Comparison of ENCODE assay signal across 26 mouse cellular contexts in the genomic region with DNA sequence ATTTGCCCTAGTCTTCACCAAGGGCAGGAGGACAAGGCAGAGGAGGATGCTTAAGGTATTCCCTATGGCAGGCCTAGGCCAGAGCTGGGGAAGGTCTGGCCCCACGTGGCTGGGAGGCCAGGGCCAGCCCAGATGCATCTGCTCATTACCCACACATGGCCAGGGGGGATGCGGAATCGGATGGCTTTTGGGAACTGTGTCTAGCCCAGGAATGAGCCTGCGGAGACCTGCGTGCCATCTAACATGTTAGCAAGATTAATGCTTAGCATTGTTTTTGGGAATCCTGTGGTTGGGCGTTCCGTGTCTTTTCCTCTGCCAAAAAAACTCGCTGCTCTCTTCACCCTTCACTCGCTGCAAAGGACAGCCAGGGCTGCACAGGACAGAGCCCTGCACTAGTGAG. TPM values are rescaled to one million over a fixed set of nuclear protein-coding genes. Genes with fewer than 3 reads are reported as not detected.
DNase-seq lines count a peak whose midpoint lies in the region; ATAC-seq and TF ChIP-seq lines count a peak whose summit lies in the region.
"Had no signal": no experiment of that assay in that cellular context is flagged by ENCODE, and none has a peak within 500 bp of the region (broad histone marks: within the 10 kb centered on the region; RNA-seq: fewer than 3 reads in every experiment).

No protein-coding gene starts in this region.

- no peak overlapping the region for H3K27ac ChIP-seq in intestine, embryonic 14.5 days (ENCODE audit: low read depth)
- H3K27ac ChIP-seq in intestine, embryonic 16.5 days (ENCODE audit: low read length), result no peak overlapping the region
- H3K27ac ChIP-seq in midbrain, embryonic 14.5 days (replicated peaks; ENCODE audit: low read depth, low read length), result no peak overlapping the region
- H3K27ac ChIP-seq in midbrain, postnatal 0 days (ENCODE audit: low read depth, low read length), result no peak overlapping the region
- peak overlapping the region; percentile 77 for H3K27ac ChIP-seq in embryonic facial prominence, embryonic 13.5 days
- H3K27ac ChIP-seq in limb, embryonic 10.5 days, result 0 out of 2 replicates have a peak overlapping the region, but pooled peaks have one; percentile 4
- H3K27ac ChIP-seq: forebrain, embryonic 12.5 days; forebrain, embryonic 15.5 days; heart, adult 2 months; heart, embryonic 10.5 days; heart, embryonic 13.5 days; hindbrain, embryonic 15.5 days; intestine, embryonic 15.5 days had no signal

- DNase-seq in intestine, embryonic 14.5 days (ENCODE audit: low spot score), result no peak
- DNase-seq in midbrain, embryonic 14.5 days, result no peak
- no peak for DNase-seq in midbrain, postnatal 0 days (ENCODE audit: low spot score)
- no peak for DNase-seq in limb, embryonic 10.5 days (ENCODE audit: low spot score)
- DNase-seq in layer of hippocampus, postnatal 10 days (ENCODE audit: low spot score in 2 of 2), result no peak
- no peak for DNase-seq in adrenal gland, adult 2 months
- DNase-seq: adrenal gland, postnatal 10 days; adrenal gland, postnatal 36 days; cerebellum, adult 18-20 months; cerebellum, adult 9-10 months; cerebellum, postnatal 14 days; gastrocnemius, postnatal 25 days; heart, adult 2 months; heart, postnatal 14 days; heart, postnatal 4 days had no signal

- no peaks in the 10 kb centered on the region for H3K4me1 ChIP-seq in intestine, embryonic 14.5 days (replicated peaks; ENCODE audit: control insufficient read depth, insufficient read depth, low read length)
- no peaks in the 10 kb centered on the region for H3K4me1 ChIP-seq in intestine, embryonic 16.5 days (ENCODE audit: control insufficient read depth, insufficient read depth, low read length)
- H3K4me1 ChIP-seq in midbrain, embryonic 14.5 days (ENCODE audit: control insufficient read depth, insufficient read depth, low read length), result no peaks in the 10 kb centered on the region
- H3K4me1 ChIP-seq in midbrain, postnatal 0 days (ENCODE audit: insufficient read depth, low read length), result no peaks in the 10 kb centered on the region; the same call in 1 of the 2 replicates
- H3K4me1 ChIP-seq in embryonic facial prominence, embryonic 13.5 days, result peaks cover 44% of the 10 kb centered on the region
- peaks cover 13% of the 10 kb centered on the region for H3K4me1 ChIP-seq in limb, embryonic 10.5 days
- H3K4me1 ChIP-seq: forebrain, embryonic 12.5 days; heart, embryonic 13.5 days; intestine, embryonic 15.5 days had no signal

- no peak for TF ChIP-seq CTCF in midbrain, postnatal 0 days (IDR thresholded peaks at IDR 0.05)

- H3K9ac ChIP-seq in intestine, embryonic 14.5 days (ENCODE audit: low read length), result no peak overlapping the region
- H3K9ac ChIP-seq in intestine, embryonic 16.5 days (ENCODE audit: low read depth, low read length), result no peak overlapping the region
- H3K9ac ChIP-seq in midbrain, embryonic 14.5 days (replicated peaks; ENCODE audit: low read length), result 0 out of 2 replicates have a peak overlapping the region, but pooled peaks have one; percentile 20
- no peak overlapping the region for H3K9ac ChIP-seq in midbrain, postnatal 0 days (replicated peaks; ENCODE audit: low read length, poor library complexity, severe bottlenecking)
- H3K9ac ChIP-seq in embryonic facial prominence, embryonic 13.5 days, result 0 out of 2 replicates have a peak overlapping the region, but pooled peaks have one; percentile 36
- H3K9ac ChIP-seq: forebrain, embryonic 12.5 days; forebrain, embryonic 15.5 days; heart, embryonic 13.5 days; hindbrain, embryonic 15.5 days; intestine, embryonic 15.5 days had no signal

- 0 out of 2 replicates have a peak, but pooled peaks have one; percentile 42 for ATAC-seq in intestine, embryonic 14.5 days (replicated peaks; ENCODE audit: low FRiP score, low TSS enrichment, low read depth)
- ATAC-seq in intestine, embryonic 16.5 days, result no peak
- no peak for ATAC-seq in midbrain, embryonic 14.5 days (ENCODE audit: low FRiP score, low TSS enrichment)
- no peak for ATAC-seq in midbrain, postnatal 0 days (ENCODE audit: low FRiP score)
- no peak for ATAC-seq in embryonic facial prominence, embryonic 13.5 days (ENCODE audit: insufficient number of reproducible peaks, insufficient read depth, low FRiP score, low TSS enrichment, low read depth)
- ATAC-seq: activated CD4-positive, CD25-positive, alpha-beta regulatory T cell, adult 4 months; CD4-positive, CD25-positive, alpha-beta regulatory T cell, adult 4 months; intestine, embryonic 15.5 days had no signal

- no peak overlapping the region for H3K4me2 ChIP-seq in intestine, embryonic 14.5 days (ENCODE audit: low read length)
- no peak overlapping the region for H3K4me2 ChIP-seq in intestine, embryonic 16.5 days (ENCODE audit: low read depth, low read length)
- no peak overlapping the region for H3K4me2 ChIP-seq in midbrain, embryonic 14.5 days (ENCODE audit: low read length)
- no peak overlapping the region for H3K4me2 ChIP-seq in midbrain, postnatal 0 days (ENCODE audit: low read depth, low read length, poor library complexity, severe bottlenecking)
- H3K4me2 ChIP-seq in embryonic facial prominence, embryonic 13.5 days, result 0 out of 2 replicates have a peak overlapping the region, but pooled peaks have one; percentile 7
- H3K4me2 ChIP-seq: forebrain, embryonic 12.5 days; forebrain, embryonic 15.5 days; heart, embryonic 13.5 days; hindbrain, embryonic 15.5 days; intestine, embryonic 15.5 days had no signal

- no peaks in the 10 kb centered on the region for H3K27me3 ChIP-seq in intestine, embryonic 14.5 days (replicated peaks; ENCODE audit: control insufficient read depth, insufficient read depth, low read length)
- H3K27me3 ChIP-seq in intestine, embryonic 16.5 days (replicated peaks; ENCODE audit: control insufficient read depth, insufficient read depth, low read length), result no peaks in the 10 kb centered on the region
- H3K27me3 ChIP-seq in midbrain, embryonic 14.5 days (ENCODE audit: control insufficient read depth, insufficient read depth, low read length), result no peaks in the 10 kb centered on the region
- no peaks in the 10 kb centered on the region for H3K27me3 ChIP-seq in midbrain, postnatal 0 days (ENCODE audit: insufficient read depth, low read length)
- H3K27me3 ChIP-seq in embryonic facial prominence, embryonic 13.5 days, result peaks cover 27% of the 10 kb centered on the region
- H3K27me3 ChIP-seq in limb, embryonic 10.5 days (ENCODE audit: low read depth, poor library complexity, severe bottlenecking), result peaks cover 79% of the 10 kb centered on the region
- H3K27me3 ChIP-seq: intestine, embryonic 15.5 days had no signal

- 79% methylated on average over 9 of the region's 9 CpGs for WGBS in intestine, embryonic 14.5 days
- 67% methylated on average over 9 of the region's 9 CpGs for WGBS in intestine, embryonic 16.5 days
- WGBS in midbrain, embryonic 14.5 days, result 68% methylated on average over 9 of the region's 9 CpGs
- 63% methylated on average over 9 of the region's 9 CpGs for WGBS in midbrain, postnatal 0 days
- 26% methylated on average over 9 of the region's 9 CpGs for WGBS in embryonic facial prominence, embryonic 13.5 days
- WGBS in limb, embryonic 10.5 days, result 73% methylated on average over 9 of the region's 9 CpGs

- no peaks in the 10 kb centered on the region for H3K9me3 ChIP-seq in intestine, embryonic 14.5 days (ENCODE audit: control insufficient read depth, low read length)
- no peaks in the 10 kb centered on the region for H3K9me3 ChIP-seq in intestine, embryonic 16.5 days (ENCODE audit: control insufficient read depth, low read length)
- no peaks in the 10 kb centered on the region for H3K9me3 ChIP-seq in midbrain, embryonic 14.5 days (ENCODE audit: control insufficient read depth, low read length)
- H3K9me3 ChIP-seq in midbrain, postnatal 0 days (ENCODE audit: low read length), result no peaks in the 10 kb centered on the region
- no peaks in the 10 kb centered on the region for H3K9me3 ChIP-seq in embryonic facial prominence, embryonic 13.5 days
- H3K9me3 ChIP-seq in limb, embryonic 10.5 days (replicated peaks), result no peaks in the 10 kb centered on the region
- H3K9me3 ChIP-seq: forebrain, embryonic 12.5 days; forebrain, embryonic 15.5 days; heart, embryonic 10.5 days; hindbrain, embryonic 15.5 days; intestine, embryonic 15.5 days had no signal

- no peak overlapping the region for H3K4me3 ChIP-seq in intestine, embryonic 14.5 days (ENCODE audit: low read depth, low read length)
- H3K4me3 ChIP-seq in intestine, embryonic 16.5 days (ENCODE audit: low read length), result no peak overlapping the region
- H3K4me3 ChIP-seq in midbrain, embryonic 14.5 days (replicated peaks; ENCODE audit: low read depth, low read length), result no peak overlapping the region
- H3K4me3 ChIP-seq in midbrain, postnatal 0 days (ENCODE audit: low read depth, low read length), result no peak overlapping the region
- no peak overlapping the region for H3K4me3 ChIP-seq in embryonic facial prominence, embryonic 13.5 days
- H3K4me3 ChIP-seq in limb, embryonic 10.5 days, result no peak overlapping the region
- H3K4me3 ChIP-seq: forebrain, embryonic 12.5 days; forebrain, embryonic 15.5 days; heart, adult 2 months; heart, embryonic 10.5 days; heart, embryonic 13.5 days; hindbrain, embryonic 15.5 days; intestine, embryonic 15.5 days had no signal

- H3K36me3 ChIP-seq in intestine, embryonic 14.5 days (ENCODE audit: control insufficient read depth, insufficient read depth, low read length), result peaks cover 43% of the 10 kb centered on the region
- peaks cover 4% of the 10 kb centered on the region; the same call in 1 of the 2 replicates for H3K36me3 ChIP-seq in intestine, embryonic 16.5 days (ENCODE audit: control insufficient read depth, insufficient read depth, low read length)
- no peaks in the 10 kb centered on the region for H3K36me3 ChIP-seq in midbrain, embryonic 14.5 days (ENCODE audit: control insufficient read depth, insufficient read depth, low read length)
- no peaks in the 10 kb centered on the region for H3K36me3 ChIP-seq in midbrain, postnatal 0 days (ENCODE audit: insufficient read depth, low read length)
- no peaks in the 10 kb centered on the region for H3K36me3 ChIP-seq in embryonic facial prominence, embryonic 13.5 days
- no peaks in the 10 kb centered on the region for H3K36me3 ChIP-seq in limb, embryonic 10.5 days
- H3K36me3 ChIP-seq: forebrain, embryonic 12.5 days; forebrain, embryonic 15.5 days; heart, embryonic 10.5 days; heart, embryonic 13.5 days; hindbrain, embryonic 15.5 days had no signal

RNA-seq across cellular contexts. Expression of a gene that starts 26.1 kb away (rescaled TPM):
- 129 and 149 TPM in 2 replicates for polyA plus RNA-seq in intestine, embryonic 14.5 days (2014; fragmentation: Nextera tagmentation; extraction: Ambion mirVana)
- 86.9 and 88.3 TPM in 2 replicates for polyA plus RNA-seq in intestine, embryonic 16.5 days (2015; fragmentation: Nextera tagmentation; extraction: Ambion mirVana)
- 0.12 and 0.97 TPM in 2 replicates for polyA plus RNA-seq in midbrain, embryonic 14.5 days (2014; fragmentation: Nextera tagmentation; extraction: Ambion mirVana)
- total RNA-seq in midbrain, postnatal 0 days (2014; rRNA removed), result 0.71 and 3.5 TPM in 2 replicates
- 1.5 and 1.6 TPM in 2 replicates for polyA plus RNA-seq in midbrain, postnatal 0 days (2015; fragmentation: Nextera tagmentation; extraction: Ambion mirVana)
- 10.7 and 15.1 TPM in 2 replicates for polyA plus RNA-seq in embryonic facial prominence, embryonic 13.5 days (2015; fragmentation: Nextera tagmentation; extraction: Ambion mirVana)
- polyA plus RNA-seq in limb, embryonic 10.5 days (2016; fragmentation: Nextera tagmentation; extraction: Ambion mirVana), result 0.48 and 4.4 TPM in 2 replicates
- 1 to 10 TPM; 1.3 to 1.4 TPM for total RNA-seq in layer of hippocampus, postnatal 10 days (2021)
- total RNA-seq in adrenal gland, adult 2 months (2021), result under 1 TPM; 0.52 to 0.73 TPM
- 0.92 and 2.3 TPM in 2 replicates for polyA plus RNA-seq in adrenal gland, adult 2 months (2012; rRNA removed)
- total RNA-seq: gastrocnemius, postnatal 25 days; MEL had no signal
- polyA plus RNA-seq: activated CD4-positive, CD25-positive, alpha-beta regulatory T cell, adult 4 months had no signal

RNA-seq across cellular contexts. Expression of a gene that starts 50.1 kb away (rescaled TPM):
- 59.2 and 62.9 TPM in 2 replicates for polyA plus RNA-seq in intestine, embryonic 14.5 days (2014; fragmentation: Nextera tagmentation; extraction: Ambion mirVana)
- 48.9 TPM in 2 replicates for polyA plus RNA-seq in intestine, embryonic 16.5 days (2015; fragmentation: Nextera tagmentation; extraction: Ambion mirVana)
- 50.2 and 52.5 TPM in 2 replicates for polyA plus RNA-seq in midbrain, embryonic 14.5 days (2014; fragmentation: Nextera tagmentation; extraction: Ambion mirVana)
- total RNA-seq in midbrain, postnatal 0 days (2014; rRNA removed), result 53.4 and 67.1 TPM in 2 replicates
- polyA plus RNA-seq in midbrain, postnatal 0 days (2015; fragmentation: Nextera tagmentation; extraction: Ambion mirVana), result 34.6 and 37.2 TPM in 2 replicates
- 60.5 and 70.5 TPM in 2 replicates for polyA plus RNA-seq in embryonic facial prominence, embryonic 13.5 days (2015; fragmentation: Nextera tagmentation; extraction: Ambion mirVana)
- 58.5 and 67.6 TPM in 2 replicates for polyA plus RNA-seq in limb, embryonic 10.5 days (2016; fragmentation: Nextera tagmentation; extraction: Ambion mirVana)
- 10 to 100 TPM; 28.1 to 29.3 TPM for total RNA-seq in layer of hippocampus, postnatal 10 days (2021)
- total RNA-seq in adrenal gland, adult 2 months (2021), result 10 to 100 TPM; 31.8 to 35.6 TPM
- polyA plus RNA-seq in adrenal gland, adult 2 months (2012; rRNA removed), result 62.7 and 65.6 TPM in 2 replicates

RNA-seq across cellular contexts. Expression of a gene that starts 57.9 kb away (rescaled TPM):
- 0.43 and 0.48 TPM in 2 replicates for polyA plus RNA-seq in intestine, embryonic 14.5 days (2014; fragmentation: Nextera tagmentation; extraction: Ambion mirVana)
- polyA plus RNA-seq in intestine, embryonic 16.5 days (2015; fragmentation: Nextera tagmentation; extraction: Ambion mirVana), result 0.20 and 0.22 TPM in 2 replicates
- 1.5 TPM in 1 of 2 replicates, not detected in the other for polyA plus RNA-seq in midbrain, embryonic 14.5 days (2014; fragmentation: Nextera tagmentation; extraction: Ambion mirVana)
- 7.6 and 10.9 TPM in 2 replicates for total RNA-seq in midbrain, postnatal 0 days (2014; rRNA removed)
- polyA plus RNA-seq in midbrain, postnatal 0 days (2015; fragmentation: Nextera tagmentation; extraction: Ambion mirVana), result 2.6 and 2.8 TPM in 2 replicates
- 3.2 and 3.3 TPM in 2 replicates for polyA plus RNA-seq in embryonic facial prominence, embryonic 13.5 days (2015; fragmentation: Nextera tagmentation; extraction: Ambion mirVana)
- polyA plus RNA-seq in limb, embryonic 10.5 days (2016; fragmentation: Nextera tagmentation; extraction: Ambion mirVana), result 2.3 and 3.3 TPM in 2 replicates
- 1 to 10 TPM; 1.5 to 2.5 TPM for total RNA-seq in layer of hippocampus, postnatal 10 days (2021)
- total RNA-seq in adrenal gland, adult 2 months (2021), result 1 to 10 TPM; 3.3 to 6.3 TPM
- 14.4 and 15.2 TPM in 2 replicates for polyA plus RNA-seq in adrenal gland, adult 2 months (2012; rRNA removed)
- polyA plus RNA-seq: activated CD4-positive, CD25-positive, alpha-beta regulatory T cell, adult 4 months; CD4-positive, CD25-positive, alpha-beta regulatory T cell, adult 4 months had no signal

Comparison
In these comparisons a context has a peak if more than half of its experiments do, and no peak if none do; other contexts are left out.
1. H3K9ac ChIP-seq: peak in midbrain, embryonic 14.5 days (single experiment) and embryonic facial prominence, embryonic 13.5 days (single experiment); none in intestine, embryonic 14.5 days (single experiment), intestine, embryonic 16.5 days (single experiment) and midbrain, postnatal 0 days (single experiment).
2. H3K27ac ChIP-seq: peak in embryonic facial prominence, embryonic 13.5 days (single experiment) and limb, embryonic 10.5 days (single experiment); none in intestine, embryonic 14.5 days (single experiment), intestine, embryonic 16.5 days (single experiment), midbrain, embryonic 14.5 days (single experiment) and midbrain, postnatal 0 days (single experiment).